Comparison of ENCODE assay signal across 8 mouse cellular contexts in genomic region chr16:13109156-13109989, GRCm38 (mm10). TPM values are rescaled to one million over a fixed set of nuclear protein-coding genes. Genes with fewer than 3 reads are reported as not detected.
A peak's percentile ranks its signal among the peaks of the same experiment; 100 is the strongest.
DNase-seq lines count a peak whose midpoint lies in the region; ATAC-seq and TF ChIP-seq lines count a peak whose summit lies in the region.

Gene Ercc4, plus strand, starts transcription at chr16:13109684.

- WGBS in forebrain, embryonic 16.5 days: under 1% methylated on average over 53 of the region's 53 CpGs
- WGBS in lung, embryonic 14.5 days: 2% methylated on average over 53 of the region's 53 CpGs
- WGBS in olfactory bulb, adult 2 months: under 1% methylated on average over 53 of the region's 53 CpGs
- WGBS in thymus, adult 2 months: under 1% methylated on average over 53 of the region's 53 CpGs

- peak; percentile 64 for TF ChIP-seq POLR2A in olfactory bulb, adult 2 months (IDR thresholded peaks at IDR 0.05; ENCODE audit: insufficient read depth, low read depth, low read length)
- peak; percentile 75 for TF ChIP-seq POLR2A in thymus, adult 2 months (IDR thresholded peaks at IDR 0.05; ENCODE audit: control insufficient read depth, extremely low read depth, insufficient read depth, low read length, poor library complexity)

- 0 out of 2 replicates have a peak, but pooled peaks have one; percentile 9 for TF ChIP-seq CTCF in G1E (IDR thresholded peaks at IDR 0.05; ENCODE audit: low read depth, low read length)
- peak; percentile 91 for TF ChIP-seq CTCF in layer of hippocampus, adult 2 months (conservative IDR thresholded peaks at IDR 0.05)
- TF ChIP-seq CTCF in lung, embryonic 14.5 days (IDR thresholded peaks at IDR 0.05; ENCODE audit: low read depth): peak; percentile 81
- no peak for TF ChIP-seq CTCF in olfactory bulb, adult 2 months (IDR thresholded peaks at IDR 0.05; ENCODE audit: insufficient read depth, low read depth, low read length)
- TF ChIP-seq CTCF in thymus, adult 2 months (IDR thresholded peaks at IDR 0.05; ENCODE audit: borderline replicate concordance, control insufficient read depth, extremely low read depth, insufficient read depth, low read length, poor library complexity): peak; percentile 62; the same call in 1 of the 2 replicates

- peaks cover 31% of the 10 kb centered on the region for H3K36me3 ChIP-seq in G1E (replicated peaks)
- peaks cover 7% of the 10 kb centered on the region for H3K36me3 ChIP-seq in forebrain, embryonic 16.5 days (ENCODE audit: control insufficient read depth, insufficient read depth)
- H3K36me3 ChIP-seq in lung, embryonic 14.5 days (ENCODE audit: insufficient read depth): peaks cover 17% of the 10 kb centered on the region
- peaks cover 12% of the 10 kb centered on the region for H3K36me3 ChIP-seq in thymus, adult 2 months (ENCODE audit: control insufficient read depth, insufficient read depth, low read length)

- peaks cover 24% of the 10 kb centered on the region for H3K4me1 ChIP-seq in G1E (ENCODE audit: insufficient read depth, low read depth, low read length)
- peaks cover 12% of the 10 kb centered on the region for H3K4me1 ChIP-seq in forebrain, embryonic 16.5 days (replicated peaks; ENCODE audit: control insufficient read depth, insufficient read depth, low read length)
- peaks cover 4% of the 10 kb centered on the region; the same call in 1 of the 2 replicates for H3K4me1 ChIP-seq in lung, embryonic 14.5 days (ENCODE audit: insufficient read depth)
- no peaks in the 10 kb centered on the region for H3K4me1 ChIP-seq in olfactory bulb, adult 2 months (ENCODE audit: control insufficient read depth, insufficient read depth, low read length)
- H3K4me1 ChIP-seq in thymus, adult 2 months (replicated peaks; ENCODE audit: control insufficient read depth, insufficient read depth, low read length): no peaks in the 10 kb centered on the region; the same call in 1 of the 2 replicates

- H3K27me3 ChIP-seq in G1E (ENCODE audit: insufficient read depth, low read length): peaks cover 5% of the 10 kb centered on the region; the same call in 1 of the 2 replicates
- H3K27me3 ChIP-seq in forebrain, embryonic 16.5 days (replicated peaks; ENCODE audit: control insufficient read depth, insufficient read depth, low read length): no peaks in the 10 kb centered on the region
- no peaks in the 10 kb centered on the region for H3K27me3 ChIP-seq in lung, embryonic 14.5 days (ENCODE audit: insufficient read depth, low read length)
- no peaks in the 10 kb centered on the region for H3K27me3 ChIP-seq in thymus, adult 2 months (ENCODE audit: control insufficient read depth, insufficient read depth, low read length)

- peak; percentile 96 for ATAC-seq in G1E (ENCODE audit: extremely low read depth, insufficient number of reproducible peaks, low FRiP score, poor library complexity, severe bottlenecking)
- peak; percentile 97 for ATAC-seq in forebrain, embryonic 16.5 days
- ATAC-seq in lung, embryonic 14.5 days (ENCODE audit: insufficient read depth): peak; percentile 98

- peak within 1 kb of the TSS; percentile 97 for H3K9ac ChIP-seq in forebrain, embryonic 16.5 days (replicated peaks; ENCODE audit: low read depth, low read length)
- peak within 1 kb of the TSS; percentile 93 for H3K9ac ChIP-seq in lung, embryonic 14.5 days

- intact Hi-C loops in heart, postnatal 36 days (cut with DNase I): no loop called here

- H3K4me3 ChIP-seq in G1E (ENCODE audit: low read depth, low read length): peak within 1 kb of the TSS; percentile 96
- H3K4me3 ChIP-seq in forebrain, embryonic 16.5 days (replicated peaks; ENCODE audit: low read length): peak within 1 kb of the TSS; percentile 81
- H3K4me3 ChIP-seq in layer of hippocampus, adult 2 months: peak within 1 kb of the TSS; percentile 85
- peak within 1 kb of the TSS; percentile 75 for H3K4me3 ChIP-seq in lung, embryonic 14.5 days (ENCODE audit: low read depth, low read length)
- H3K4me3 ChIP-seq in olfactory bulb, adult 2 months (ENCODE audit: insufficient read depth, low read depth, low read length): peak within 1 kb of the TSS; percentile 64
- H3K4me3 ChIP-seq in thymus, adult 2 months (ENCODE audit: control insufficient read depth, insufficient read depth, low read length): peak within 1 kb of the TSS; percentile 80

- peak within 1 kb of the TSS; percentile 91 for H3K27ac ChIP-seq in forebrain, embryonic 16.5 days (ENCODE audit: low read length)
- peak within 1 kb of the TSS; percentile 96 for H3K27ac ChIP-seq in layer of hippocampus, adult 2 months
- H3K27ac ChIP-seq in lung, embryonic 14.5 days (ENCODE audit: low read depth): peak within 1 kb of the TSS; percentile 87
- H3K27ac ChIP-seq in olfactory bulb, adult 2 months (ENCODE audit: insufficient read depth, low read depth, low read length): peak within 1 kb of the TSS; percentile 40
- peak within 1 kb of the TSS; percentile 27 for H3K27ac ChIP-seq in thymus, adult 2 months (ENCODE audit: control insufficient read depth, insufficient read depth, low read length)

- no peaks in the 10 kb centered on the region for H3K9me3 ChIP-seq in G1E (replicated peaks)
- no peaks in the 10 kb centered on the region for H3K9me3 ChIP-seq in forebrain, embryonic 16.5 days (ENCODE audit: control insufficient read depth, low read length)
- no peaks in the 10 kb centered on the region for H3K9me3 ChIP-seq in lung, embryonic 14.5 days (ENCODE audit: low read depth, low read length)

- peak; percentile 80 for DNase-seq in G1E (ENCODE audit: low spot score)
- DNase-seq in cerebellum, adult 18-20 months: peak; percentile 97 to 99
- DNase-seq in heart, postnatal 36 days: peak; percentile 98
- peak; percentile 95 to 98 for DNase-seq in layer of hippocampus, adult 2 months (ENCODE audit: low spot score in 2 of 2)
- peak; percentile 97 for DNase-seq in lung, embryonic 14.5 days
- DNase-seq in thymus, adult 2 months: peak; percentile 98

- H3K4me2 ChIP-seq in forebrain, embryonic 16.5 days (ENCODE audit: low read length): peak within 1 kb of the TSS; percentile 58
- peak within 1 kb of the TSS; percentile 80 for H3K4me2 ChIP-seq in lung, embryonic 14.5 days

RNA-seq across cellular contexts. Expression of gene Ercc4, which starts in this region (rescaled TPM):
- 24.0 and 35.9 TPM in 2 replicates for total RNA-seq in G1E (2014; fragmentation: Nextera tagmentation)
- 11.2 and 15.2 TPM in 2 replicates for total RNA-seq in G1E (2017)
- 4.7 and 7.8 TPM in 2 replicates for polyA plus RNA-seq in G1E (2012)
- polyA plus RNA-seq in forebrain, embryonic 16.5 days (2015; fragmentation: Nextera tagmentation; extraction: Ambion mirVana): 15.4 and 15.6 TPM in 2 replicates
- 1 to 10 TPM; 7.9 to 8.8 TPM for total RNA-seq in heart, postnatal 36 days (2021)
- 10 to 100 TPM; 26.5 to 27.2 TPM for total RNA-seq in layer of hippocampus, adult 2 months (2021)
- polyA plus RNA-seq in lung, embryonic 14.5 days (2014; fragmentation: Nextera tagmentation; extraction: Ambion mirVana): 14.9 and 15.5 TPM in 2 replicates
- not detected in 2 replicates for polyA plus RNA-seq in olfactory bulb, adult 2 months (2012; ENCODE audit: insufficient read depth, insufficient read length, low replicate concordance, missing spikeins)
- 24.5 and 26.9 TPM in 2 replicates for polyA plus RNA-seq in thymus, adult 2 months (2012; rRNA removed)

Comparison
In these comparisons a context has a peak if more than half of its experiments do, and no peak if none do; other contexts are left out.
1. Peak in every context shown above with its lines: DNase-seq, ATAC-seq, H3K4me3 ChIP-seq and H3K27ac ChIP-seq.
2. H3K27ac ChIP-seq: peak in every context shown above with its lines; median percentile 96 in layer of hippocampus, adult 2 months; 91 in forebrain, embryonic 16.5 days; 87 in lung, embryonic 14.5 days; 40 in olfactory bulb, adult 2 months; 27 in thymus, adult 2 months.